In the genomic region with DNA sequence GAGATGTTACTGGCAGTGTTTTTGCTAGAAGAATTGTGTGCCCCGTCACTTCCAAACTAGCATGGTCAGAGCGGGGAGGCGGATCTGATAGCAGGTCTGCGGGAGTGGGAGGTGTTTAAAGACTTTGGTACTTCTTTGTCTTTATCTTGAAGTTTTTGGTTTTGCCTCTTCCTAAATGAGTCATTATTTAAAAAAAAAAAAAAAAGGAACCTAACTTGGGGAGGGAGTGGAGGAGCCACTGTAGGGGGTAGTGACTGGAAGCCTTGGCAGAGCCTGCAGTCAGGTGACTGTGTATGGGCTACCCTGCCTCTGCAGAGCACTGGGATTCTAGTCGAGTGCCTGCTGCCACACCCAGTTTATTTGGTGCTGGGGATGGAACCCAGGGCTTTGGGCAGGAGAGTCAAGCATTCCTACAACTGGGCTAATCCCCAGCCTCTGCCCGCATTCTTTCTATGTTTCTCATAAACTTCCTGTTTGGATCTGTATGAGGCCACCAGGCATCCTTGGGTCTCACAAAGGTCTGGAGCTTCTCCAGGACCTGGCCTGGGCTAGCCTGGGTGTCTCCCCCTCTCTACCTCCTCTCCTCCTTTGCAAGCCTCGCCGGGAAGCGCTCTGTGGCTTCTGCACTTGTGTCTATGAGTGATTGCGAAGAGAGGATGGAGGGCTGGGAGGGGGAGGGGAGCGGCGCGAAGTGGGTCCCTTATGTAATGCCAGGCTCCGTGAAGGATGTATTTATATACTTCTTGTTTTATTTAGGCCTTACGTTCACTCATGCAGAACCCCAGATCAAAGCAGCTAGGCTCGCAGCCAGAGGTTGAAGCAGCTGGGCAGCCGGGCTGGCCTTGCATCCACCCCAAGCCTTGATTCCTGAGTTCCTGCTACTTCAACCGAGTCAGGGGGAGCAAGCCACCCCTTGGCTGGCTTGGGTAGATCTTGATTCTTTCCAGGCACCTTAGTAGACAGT, we compare ENCODE assay signal across 8 mouse cellular contexts.
DNase-seq lines count a peak whose midpoint lies in the region; ATAC-seq and TF ChIP-seq lines count a peak whose summit lies in the region.

No protein-coding gene starts in this region.

- no peak overlapping the region for H3K9ac ChIP-seq in kidney, postnatal 0 days (ENCODE audit: low read depth, low read length)
- H3K9ac ChIP-seq in ES-E14 (ENCODE audit: insufficient read depth, low read depth, low read length, poor library complexity, severe bottlenecking), result peak overlapping the region; percentile 19; the same call in 1 of the 2 replicates
- no peak overlapping the region for H3K9ac ChIP-seq in embryonic facial prominence, embryonic 14.5 days (ENCODE audit: low read depth, low read length)

- 0 out of 2 replicates have a peak, but pooled peaks have one; percentile 43 for ATAC-seq in kidney, postnatal 0 days (replicated peaks; ENCODE audit: low FRiP score, low read depth)
- peak; percentile 73 for ATAC-seq in embryonic facial prominence, embryonic 14.5 days (ENCODE audit: low read depth)
- ATAC-seq in cerebellum, adult (ENCODE audit: insufficient number of reproducible peaks, low FRiP score, low TSS enrichment), result no peak

- no peak overlapping the region for H3K4me3 ChIP-seq in kidney, postnatal 0 days (replicated peaks; ENCODE audit: low read depth, low read length)
- H3K4me3 ChIP-seq in ES-E14 (ENCODE audit: insufficient read depth in 1 of 2, low read depth in 1 of 2, low read length in 2 of 2, poor library complexity in 1 of 2, severe bottlenecking in 1 of 2), result no peak overlapping the region
- H3K4me3 ChIP-seq in embryonic facial prominence, embryonic 14.5 days (ENCODE audit: low read depth, low read length), result no peak overlapping the region

- 0 out of 2 replicates have a peak overlapping the region, but pooled peaks have one; percentile 6 for H3K27ac ChIP-seq in kidney, postnatal 0 days
- no peak overlapping the region for H3K27ac ChIP-seq in ES-E14 (ENCODE audit: insufficient read depth, low read depth, low read length, poor library complexity, severe bottlenecking)
- 0 out of 2 replicates have a peak overlapping the region, but pooled peaks have one; percentile 2 for H3K27ac ChIP-seq in embryonic facial prominence, embryonic 14.5 days (replicated peaks; ENCODE audit: low read depth, low read length)

- WGBS in kidney, postnatal 0 days, result 49% methylated on average over 18 of the region's 18 CpGs
- 56% methylated on average over 18 of the region's 18 CpGs for WGBS in embryonic facial prominence, embryonic 14.5 days

- no peak for TF ChIP-seq CTCF in kidney, postnatal 0 days (IDR thresholded peaks at IDR 0.05; ENCODE audit: low read depth)

- peaks cover 9% of the 10 kb centered on the region for H3K4me1 ChIP-seq in kidney, postnatal 0 days (replicated peaks; ENCODE audit: insufficient read depth, low read length)
- peaks cover 3 to 17% of the 10 kb centered on the region in 2 experiments; a peak in 2 of 4 replicates for H3K4me1 ChIP-seq in ES-E14 (ENCODE audit: control insufficient read depth in 2 of 2, insufficient read depth in 2 of 2, low read length in 2 of 2, poor library complexity in 1 of 2)
- no peaks in the 10 kb centered on the region for H3K4me1 ChIP-seq in embryonic facial prominence, embryonic 14.5 days (ENCODE audit: control insufficient read depth, insufficient read depth, low read length)

- in situ Hi-C loops in ES-E14 (cut with MboI; ENCODE audit: low sequenced_read_pairs in 2 of 2, unreplicated experiment in 2 of 2), result no loop called here

- peak; percentile 38 for DNase-seq in kidney, postnatal 0 days (ENCODE audit: low spot score)
- no peak for DNase-seq in kidney, adult 18-20 months
- no peak for DNase-seq in ES-E14 (ENCODE audit: low read depth, low spot score)
- DNase-seq in embryonic facial prominence, embryonic 14.5 days (ENCODE audit: low spot score), result peak; percentile 61
- DNase-seq in lung, postnatal 10 days, result peak; percentile 49
- DNase-seq in adipocyte (ENCODE audit: low spot score), result no peak
- DNase-seq in layer of hippocampus, adult 8-10 months (ENCODE audit: low spot score in 2 of 2), result no peak

- no peaks in the 10 kb centered on the region for H3K36me3 ChIP-seq in kidney, postnatal 0 days (ENCODE audit: insufficient read depth, low read length)
- H3K36me3 ChIP-seq in ES-E14 (ENCODE audit: control insufficient read depth, insufficient read depth, low read length, poor library complexity, severe bottlenecking), result peaks cover 10% of the 10 kb centered on the region; the same call in 1 of the 2 replicates
- peaks cover 17% of the 10 kb centered on the region for H3K36me3 ChIP-seq in embryonic facial prominence, embryonic 14.5 days (ENCODE audit: control insufficient read depth, insufficient read depth, low read length)

- no peaks in the 10 kb centered on the region for H3K27me3 ChIP-seq in kidney, postnatal 0 days (ENCODE audit: insufficient read depth, low read length)
- H3K27me3 ChIP-seq in embryonic facial prominence, embryonic 14.5 days (replicated peaks; ENCODE audit: control insufficient read depth, insufficient read depth, low read length), result no peaks in the 10 kb centered on the region

- H3K4me2 ChIP-seq in kidney, postnatal 0 days (ENCODE audit: low read length), result peak overlapping the region; percentile 8; the same call in 1 of the 2 replicates
- H3K4me2 ChIP-seq in embryonic facial prominence, embryonic 14.5 days (ENCODE audit: low read depth, low read length), result no peak overlapping the region

- H3K9me3 ChIP-seq in kidney, postnatal 0 days (replicated peaks; ENCODE audit: low read length), result no peaks in the 10 kb centered on the region
- H3K9me3 ChIP-seq in ES-E14 (ENCODE audit: control insufficient read depth, insufficient read depth, low read depth, low read length), result no peaks in the 10 kb centered on the region
- peaks cover 14% of the 10 kb centered on the region; the same call in 1 of the 2 replicates for H3K9me3 ChIP-seq in embryonic facial prominence, embryonic 14.5 days (ENCODE audit: control insufficient read depth, low read length)

TF ChIP-seq in ES-E14, 5 proteins besides CTCF, POLR2A, EP300 and RAD21:
- peak; percentile 35; the same call in 1 of the 2 replicates for TF ChIP-seq ZNF384 (IDR thresholded peaks at IDR 0.05; ENCODE audit: low read depth, low read length)
- no peak for TF ChIP-seq ZC3H11A (IDR thresholded peaks at IDR 0.05; ENCODE audit: borderline replicate concordance, low read depth, low read length)

Comparison
In these comparisons a context has a peak if more than half of its experiments do, and no peak if none do; other contexts are left out.
1. DNase-seq: peak in kidney, postnatal 0 days (single experiment), embryonic facial prominence, embryonic 14.5 days (single experiment) and lung, postnatal 10 days (single experiment); none in kidney, adult 18-20 months (single experiment), ES-E14 (single experiment), adipocyte (single experiment) and layer of hippocampus, adult 8-10 months (0 of 2).